Mouse (Mus musculus) adrenal gland, postnatal 14 days (tissue): ENCODE measurements at regions not wholly inside any gene's neighbourhood (a gene's known extent, or its start where the extent isn't known, plus 50 kb on each side); places are given as distances from the start of the nearest gene placed in this dataset.
A peak's percentile ranks its signal among the peaks of the same experiment; 100 is the strongest.

Experiments used
- DNase-seq: peaks from one replicate; pipeline ENCODE4 v3.0.0; 2021; ENCODE audit warnings: mixed read lengths

DNA sequence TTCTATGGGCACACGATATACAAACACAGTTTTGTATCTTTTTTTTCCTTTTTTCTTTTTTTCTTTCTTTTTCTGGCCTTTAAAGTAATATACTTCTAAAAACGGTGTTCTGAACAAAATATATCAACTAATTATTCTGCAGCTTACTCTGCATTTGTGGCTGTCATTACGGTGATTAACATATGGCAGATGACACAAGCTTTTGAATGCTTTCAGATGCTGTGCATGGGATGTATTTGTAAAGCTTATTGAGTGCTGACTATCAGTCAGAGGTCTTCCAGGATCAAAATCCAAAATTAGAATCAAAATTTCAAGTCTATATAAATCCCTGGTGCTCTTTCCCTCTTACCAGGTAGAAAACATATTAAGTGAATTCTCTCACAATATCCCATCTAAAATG, 853.6 kb downstream of the Stpg2 start:
- no peak for DNase-seq

DNA sequence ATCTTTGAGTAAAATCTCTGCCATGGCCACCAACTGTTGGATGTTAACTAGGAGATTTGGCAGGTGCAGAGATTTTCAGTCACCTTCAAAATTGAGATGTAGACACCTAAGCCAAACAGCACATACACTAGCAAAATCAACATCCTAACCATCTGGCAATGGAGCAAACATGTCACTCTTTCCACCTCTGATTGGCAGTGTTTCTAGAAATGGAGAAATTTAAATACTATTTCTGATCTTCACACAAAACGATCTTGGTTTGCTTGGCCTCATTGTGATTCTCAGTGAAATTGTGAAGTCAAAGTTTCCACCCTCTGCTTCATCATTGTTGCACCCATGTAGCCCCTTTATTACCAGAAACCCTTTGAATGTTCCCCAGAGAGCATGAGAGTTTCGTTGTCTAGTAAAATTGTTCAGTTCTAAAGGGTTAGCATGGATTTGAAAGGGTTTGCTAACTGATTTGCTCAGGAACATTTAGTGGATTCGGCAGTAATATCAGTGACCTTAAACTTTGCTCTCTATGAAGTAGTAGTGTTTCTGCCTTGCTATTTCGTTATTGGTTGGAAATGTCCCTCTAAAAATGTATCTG, 854.1 kb downstream of the Stpg2 start:
- no peak for DNase-seq

DNA sequence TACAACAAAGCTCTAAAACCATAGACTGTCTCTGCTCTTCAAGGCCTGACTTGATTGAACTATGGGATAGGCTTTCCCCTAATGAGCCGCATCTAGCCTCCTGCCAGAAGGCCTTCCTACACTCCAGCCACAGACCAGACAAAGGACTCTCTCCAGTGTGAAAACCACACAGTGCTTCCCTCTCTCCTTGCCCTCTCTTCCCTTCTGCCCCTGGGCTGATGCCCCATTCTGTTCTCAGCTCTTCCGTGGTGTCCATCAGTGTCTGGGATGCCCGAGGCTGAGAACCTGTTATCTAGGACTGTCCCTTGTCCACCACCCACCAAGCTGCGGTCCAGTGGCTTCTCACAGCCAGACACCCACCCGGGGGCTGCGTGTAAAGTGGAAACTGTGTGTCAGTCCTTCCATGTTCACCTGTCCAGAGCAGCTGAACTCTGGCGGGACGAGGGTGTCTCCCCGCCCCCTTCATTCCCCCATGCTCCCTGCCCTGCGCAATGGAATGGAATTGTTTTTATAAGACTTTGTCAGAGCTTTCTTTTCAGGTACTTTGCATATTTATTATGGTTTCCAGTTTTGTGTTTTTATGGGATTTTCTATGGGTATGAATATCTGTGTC, 856.4 kb downstream of the Stpg2 start:
- DNase-seq = no peak

DNA sequence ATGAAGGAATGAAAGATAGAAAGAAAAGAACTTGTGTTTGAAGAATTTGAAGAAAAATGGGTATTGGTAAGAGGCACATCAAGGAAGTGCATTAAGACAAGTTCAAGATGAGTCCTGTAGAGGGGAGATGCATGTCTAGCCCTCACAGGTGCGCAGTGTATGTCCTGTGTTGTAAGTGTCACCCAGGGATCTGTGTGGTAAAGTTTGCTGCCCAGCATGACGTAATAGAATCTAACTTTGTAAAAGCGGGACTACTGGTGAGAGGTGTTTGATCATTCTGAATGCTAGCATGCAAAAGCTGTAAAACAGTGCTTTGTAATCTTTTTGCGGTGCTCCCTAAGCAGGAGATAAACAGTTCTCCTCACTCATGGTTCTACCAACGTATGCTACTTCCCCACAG, 857.4 kb downstream of the Stpg2 start:
- no peak for DNase-seq

DNA sequence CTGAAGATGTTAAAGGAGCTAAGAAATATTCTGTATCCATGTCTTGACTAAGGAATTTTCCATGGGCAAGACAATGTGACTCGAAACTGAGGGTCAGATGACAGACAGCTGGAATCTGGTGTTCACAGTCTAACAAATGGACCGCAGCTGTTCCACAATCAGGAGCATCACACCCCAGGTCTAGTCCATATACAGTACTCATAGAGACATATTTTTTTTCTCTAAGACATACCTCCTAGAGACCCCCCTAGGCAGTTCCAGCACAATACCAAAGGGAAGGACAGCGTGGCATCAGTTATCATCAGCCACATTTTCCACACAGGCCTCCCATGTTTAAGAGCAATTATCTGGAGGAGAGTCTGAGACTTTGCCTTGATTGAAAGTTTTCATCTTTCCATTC, 878.8 kb downstream of the Stpg2 start:
- no peak for DNase-seq

GRCm38 (mm10) chr3:140085385-140085784, 879.9 kb downstream of the Stpg2 start:
- no peak for DNase-seq

DNA sequence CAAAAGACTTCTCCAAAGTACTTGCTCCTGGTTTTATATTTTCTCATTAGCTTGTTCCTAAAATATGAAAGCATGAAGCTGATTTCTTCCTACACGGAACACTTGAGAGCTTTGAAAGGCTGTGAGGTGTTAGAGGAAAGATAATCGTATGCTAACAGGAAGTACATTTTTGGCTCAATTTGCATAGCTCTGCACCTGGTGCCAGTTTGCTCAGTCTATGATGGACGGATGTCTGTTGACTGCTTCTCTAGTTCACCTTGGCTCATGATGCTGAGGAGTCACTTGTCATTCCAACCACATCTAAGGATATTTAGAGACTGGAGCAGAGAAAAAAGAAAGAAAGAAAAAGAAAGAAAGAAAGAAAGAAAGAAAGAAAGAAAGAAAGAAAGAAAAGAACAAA, 882.5 kb downstream of the Stpg2 start:
- DNase-seq = no peak

DNA sequence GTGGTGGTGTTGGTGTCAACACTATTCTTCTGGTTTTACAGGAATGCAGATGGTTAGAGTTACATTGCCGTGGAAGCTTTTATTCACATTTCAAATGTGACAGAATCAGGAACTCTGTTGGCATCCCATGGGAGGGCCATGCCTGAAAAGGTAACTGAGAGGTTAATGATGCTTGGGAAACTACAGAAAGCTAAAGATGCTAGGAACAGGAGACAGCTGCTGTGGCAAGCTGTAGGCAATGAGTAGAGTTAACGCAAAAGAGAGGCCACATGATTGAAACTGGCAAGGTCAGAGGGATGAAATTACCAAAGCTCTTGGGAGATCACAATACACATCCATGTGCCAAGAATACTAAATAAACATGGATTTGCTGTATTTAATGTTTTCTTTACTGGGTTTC, 886.4 kb downstream of the Stpg2 start:
- no peak for DNase-seq

GRCm38 (mm10) chr3:140096854-140097540, 891.5 kb downstream of the Stpg2 start:
- no peak for DNase-seq

- no peak for DNase-seq
Measured at GRCm38 (mm10) chr3:140109401-140109800, 903.9 kb downstream of the Stpg2 start.

- no peak for DNase-seq
Measured at GRCm38 (mm10) chr3:140111414-140112172, 906.1 kb downstream of the Stpg2 start.

- no peak for DNase-seq
Measured at GRCm38 (mm10) chr3:140115116-140115515, 909.6 kb downstream of the Stpg2 start.

- DNase-seq = no peak
Measured at GRCm38 (mm10) chr3:140127310-140127709, 921.8 kb downstream of the Stpg2 start.

DNA sequence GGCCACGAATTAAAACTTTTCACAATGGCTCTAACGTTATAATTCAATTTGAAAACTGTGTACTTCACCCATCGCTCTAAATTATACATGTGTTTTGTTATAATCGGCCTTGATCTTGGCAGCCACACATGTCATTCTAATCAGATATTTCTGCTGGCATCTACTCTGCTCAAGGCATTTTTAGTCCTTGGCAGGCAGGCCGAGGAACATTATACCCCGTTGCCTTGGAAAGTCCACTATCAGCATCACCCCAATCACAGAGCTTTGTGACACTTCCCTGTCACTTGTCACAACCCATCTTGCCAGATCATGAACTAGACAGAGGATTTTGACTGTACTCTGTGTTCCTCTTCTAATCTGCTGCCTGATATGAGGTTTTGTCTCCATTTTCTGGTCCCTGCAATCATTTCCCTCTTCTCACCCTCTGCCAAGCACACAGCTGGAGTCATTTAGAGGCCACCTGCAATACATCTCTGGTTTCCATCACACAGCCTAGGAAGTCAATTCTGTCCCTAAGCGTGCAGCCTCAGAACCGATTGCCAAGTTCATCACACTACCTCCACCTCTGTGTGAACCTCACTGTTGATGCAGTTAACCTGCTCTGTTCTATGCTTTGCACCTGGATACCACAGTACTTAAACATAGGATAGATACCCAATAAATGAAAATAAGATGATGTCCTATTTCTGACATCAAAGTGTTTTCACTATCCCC, 923.7 kb downstream of the Stpg2 start:
- DNase-seq = peak; percentile 9

DNA sequence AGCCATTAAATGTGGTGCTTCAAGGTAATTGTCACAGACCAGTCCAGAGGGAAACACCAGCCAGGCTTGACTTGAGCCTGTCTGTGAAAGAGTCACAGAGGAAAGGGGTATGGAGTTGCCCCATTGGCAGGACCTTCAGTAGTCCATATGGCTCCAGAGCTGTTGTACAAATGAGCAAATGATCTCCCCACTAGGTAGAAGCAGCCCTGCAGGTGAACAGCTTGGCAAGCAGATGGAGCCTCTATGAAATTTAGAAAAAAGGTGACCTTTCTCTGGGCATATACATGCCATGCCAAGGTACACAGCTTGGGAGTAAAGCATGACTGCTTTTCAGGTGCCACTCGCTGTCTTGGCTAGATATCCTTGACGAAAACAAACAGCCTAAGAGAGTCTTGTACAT, 938.4 kb downstream of the Stpg2 start:
- no peak for DNase-seq

DNA sequence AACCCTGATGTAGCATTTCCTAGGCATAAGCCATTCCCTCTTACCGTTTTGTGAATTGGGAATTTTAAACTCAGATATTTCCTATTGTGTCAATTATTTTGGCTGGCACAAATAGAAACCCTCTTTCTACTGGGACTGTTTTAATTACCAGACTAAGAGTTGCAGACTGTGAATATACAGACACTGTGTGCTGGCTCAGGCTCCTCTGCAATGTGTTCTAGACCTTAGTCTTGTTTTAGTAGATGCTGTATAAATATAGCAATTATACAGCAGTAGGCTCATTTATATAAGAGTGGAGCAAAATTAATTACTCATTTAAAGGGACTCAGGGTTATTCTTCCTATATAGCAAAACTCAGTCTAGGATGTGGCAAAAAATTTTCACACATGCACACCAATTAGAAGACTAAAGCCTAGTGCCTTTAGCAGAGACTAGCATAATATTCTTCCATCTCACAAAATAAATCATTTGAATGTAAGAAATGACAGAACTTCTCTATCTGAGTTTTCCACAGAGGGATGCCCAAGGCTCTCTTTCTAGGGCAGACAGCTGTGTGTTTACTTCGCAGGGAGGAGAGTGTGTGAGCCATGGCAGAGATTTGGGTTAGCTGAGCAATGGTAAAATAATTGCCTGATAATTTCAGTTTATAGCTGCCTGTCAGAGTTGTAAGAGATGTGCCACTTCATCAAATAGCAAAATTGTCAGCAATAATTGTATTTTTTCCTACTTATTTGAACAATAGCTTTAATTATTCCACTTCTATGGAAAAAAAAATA, 941.9 kb downstream of the Stpg2 start:
- no peak for DNase-seq

- no peak for DNase-seq
Measured at GRCm38 (mm10) chr3:140150530-140150951, 945.0 kb downstream of the Stpg2 start.

GRCm38 (mm10) chr3:140179471-140179870, 974.0 kb downstream of the Stpg2 start:
- DNase-seq = no peak

- DNase-seq = no peak
Measured at GRCm38 (mm10) chr3:140182690-140183089, 977.2 kb downstream of the Stpg2 start.

DNA sequence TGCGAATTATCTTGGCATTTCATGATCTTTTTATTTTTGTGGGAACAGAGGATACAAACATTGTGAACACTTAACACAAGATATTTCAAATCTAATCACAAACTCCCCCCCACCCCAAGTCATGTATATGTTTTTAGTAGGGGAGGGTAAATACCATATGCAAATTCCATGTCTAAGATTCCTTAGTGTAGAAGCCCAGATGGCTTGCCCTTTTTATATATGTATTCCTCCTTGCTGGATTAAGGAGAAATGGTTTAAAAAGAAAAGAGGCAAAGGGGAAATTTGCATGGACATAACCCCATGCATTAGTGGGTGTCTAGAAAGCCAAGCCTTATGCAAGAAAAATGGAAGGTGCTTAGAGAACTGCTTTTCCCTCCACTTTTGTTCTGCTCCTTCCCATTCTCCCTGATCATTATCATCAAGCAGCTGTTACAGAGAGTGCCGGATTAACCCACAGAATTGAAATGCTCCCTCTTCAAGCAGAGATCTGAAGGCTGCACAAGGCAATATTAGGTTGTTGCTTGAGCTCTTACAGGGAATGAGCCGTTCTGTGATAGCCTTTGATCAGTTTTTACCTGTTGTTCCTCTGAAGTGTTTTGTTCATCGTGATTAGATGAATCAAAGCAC, 979.5 kb downstream of the Stpg2 start:
- DNase-seq = no peak

DNA sequence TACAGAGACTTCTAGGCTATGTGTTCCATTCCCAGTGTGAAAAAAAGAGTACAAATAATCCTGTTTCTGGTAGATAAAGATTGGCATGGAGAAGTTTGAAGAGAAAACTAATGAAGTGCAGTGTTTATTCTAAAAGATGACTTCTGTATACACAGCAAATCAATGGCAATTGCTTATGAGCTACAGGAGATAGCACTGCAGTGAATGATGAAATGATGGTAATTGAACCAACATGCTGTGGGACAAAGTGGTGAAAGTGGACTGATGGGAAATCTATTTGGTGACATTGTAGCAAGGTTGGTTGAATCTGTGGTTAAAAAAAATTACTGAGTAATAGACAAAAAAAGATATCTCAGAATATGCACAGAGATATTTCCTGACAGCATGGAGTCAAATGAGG, 1000.4 kb downstream of the Stpg2 start:
- no peak for DNase-seq
